Mouse (Mus musculus) bone marrow, adult 2 months (tissue): ENCODE measurements at regions not wholly inside any gene's neighbourhood (a gene's known extent, or its start where the extent isn't known, plus 50 kb on each side); places are given as distances from the start of the nearest gene placed in this dataset.

Experiments used
- CTCF ChIP-seq: fragments of 200-500 bp; IDR thresholded peaks from 2 replicates; pipeline ENCODE4 v1.5.1; 2011; ENCODE audit warnings: low read length, control low read depth; ENCODE audit not compliant: control insufficient read depth, insufficient read depth
- POLR2A ChIP-seq: fragments of 200-500 bp; IDR thresholded peaks from 2 replicates; pipeline ENCODE4 v1.6.1; 2011; ENCODE audit warnings: low read depth, mild to moderate bottlenecking, control low read depth, low read length, borderline replicate concordance; ENCODE audit not compliant: control insufficient read depth

DNA sequence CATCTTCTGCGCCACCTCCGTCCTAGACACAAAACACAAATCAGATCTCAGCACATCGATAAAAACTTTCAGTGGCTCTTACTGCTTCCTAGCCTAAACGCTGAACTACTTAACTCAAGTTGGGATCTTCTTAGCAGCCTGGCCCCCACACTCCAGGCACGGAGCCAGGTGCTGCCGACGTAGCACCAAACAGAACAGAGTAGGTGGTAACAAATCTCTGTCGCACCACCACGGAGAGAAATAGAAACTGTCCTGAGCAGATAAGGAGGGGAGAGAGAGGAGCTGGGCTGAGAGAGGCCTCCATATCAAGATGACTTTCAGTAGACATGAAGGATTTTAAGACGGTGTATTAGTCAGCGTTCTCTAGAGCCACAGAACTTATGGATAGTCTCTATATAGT lies 360.1 kb upstream of the Trpc7 start:
- TF ChIP-seq POLR2A (no peak), CTCF (no peak)
